Mouse (Mus musculus) right cerebral cortex, postnatal 14 days (tissue): ENCODE data around the gene Fut4.

Experiments used
- DNase-seq: peaks from one replicate; pipeline ENCODE4 v3.0.0; 2022

Gene Fut4

DNA sequence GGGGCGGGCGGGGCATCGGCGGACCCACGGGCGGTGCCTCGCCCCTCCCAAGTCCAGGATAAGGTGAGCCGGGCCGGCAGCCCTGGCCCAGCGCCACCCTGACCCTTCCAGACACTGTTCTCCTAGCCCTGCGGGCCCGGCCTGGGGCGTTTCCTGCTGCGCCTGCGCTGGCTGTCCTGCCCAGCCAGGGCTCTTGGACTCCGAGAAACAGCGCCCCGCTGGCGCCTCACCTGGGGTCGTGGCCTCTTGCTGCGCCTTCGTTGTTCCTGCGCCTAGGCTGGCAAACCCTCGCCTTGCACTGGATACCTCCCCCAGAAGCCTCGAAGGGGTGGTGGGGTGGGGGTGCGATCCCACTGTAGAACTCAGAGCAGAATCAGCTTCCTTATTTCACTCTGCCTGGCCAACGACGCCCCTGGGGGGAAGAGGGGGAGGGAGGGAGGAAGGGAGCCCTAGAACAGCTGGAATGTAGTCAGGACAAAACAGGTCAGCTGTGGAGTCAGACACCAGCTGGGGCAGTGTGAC lies at the start of gene Fut4:
TSS of gene Fut4 (minus strand) at position 393 of the 522 bp plus-strand sequence.
- DNase-seq, result no peak

DNA sequence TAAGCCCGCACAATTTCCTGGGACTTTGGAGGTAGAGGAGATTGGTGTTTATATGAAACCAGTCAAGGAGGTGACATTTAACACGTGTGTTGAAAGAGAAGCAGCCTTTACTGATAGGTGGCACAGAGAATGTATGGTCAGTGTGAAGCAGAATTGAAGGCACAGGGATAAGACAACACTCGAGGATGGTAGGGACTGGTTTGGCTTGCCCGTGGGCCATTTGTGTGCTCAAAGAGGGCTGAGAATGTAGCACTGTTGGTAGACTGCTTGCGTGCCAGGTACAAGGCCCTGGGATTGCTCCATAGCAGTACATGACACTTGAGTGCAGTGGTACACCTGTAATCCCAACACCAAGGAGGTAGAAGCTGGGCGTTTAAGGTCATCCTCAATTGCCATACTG lies 35.2 kb upstream of the Fut4 start:
- DNase-seq, result no peak

DNA sequence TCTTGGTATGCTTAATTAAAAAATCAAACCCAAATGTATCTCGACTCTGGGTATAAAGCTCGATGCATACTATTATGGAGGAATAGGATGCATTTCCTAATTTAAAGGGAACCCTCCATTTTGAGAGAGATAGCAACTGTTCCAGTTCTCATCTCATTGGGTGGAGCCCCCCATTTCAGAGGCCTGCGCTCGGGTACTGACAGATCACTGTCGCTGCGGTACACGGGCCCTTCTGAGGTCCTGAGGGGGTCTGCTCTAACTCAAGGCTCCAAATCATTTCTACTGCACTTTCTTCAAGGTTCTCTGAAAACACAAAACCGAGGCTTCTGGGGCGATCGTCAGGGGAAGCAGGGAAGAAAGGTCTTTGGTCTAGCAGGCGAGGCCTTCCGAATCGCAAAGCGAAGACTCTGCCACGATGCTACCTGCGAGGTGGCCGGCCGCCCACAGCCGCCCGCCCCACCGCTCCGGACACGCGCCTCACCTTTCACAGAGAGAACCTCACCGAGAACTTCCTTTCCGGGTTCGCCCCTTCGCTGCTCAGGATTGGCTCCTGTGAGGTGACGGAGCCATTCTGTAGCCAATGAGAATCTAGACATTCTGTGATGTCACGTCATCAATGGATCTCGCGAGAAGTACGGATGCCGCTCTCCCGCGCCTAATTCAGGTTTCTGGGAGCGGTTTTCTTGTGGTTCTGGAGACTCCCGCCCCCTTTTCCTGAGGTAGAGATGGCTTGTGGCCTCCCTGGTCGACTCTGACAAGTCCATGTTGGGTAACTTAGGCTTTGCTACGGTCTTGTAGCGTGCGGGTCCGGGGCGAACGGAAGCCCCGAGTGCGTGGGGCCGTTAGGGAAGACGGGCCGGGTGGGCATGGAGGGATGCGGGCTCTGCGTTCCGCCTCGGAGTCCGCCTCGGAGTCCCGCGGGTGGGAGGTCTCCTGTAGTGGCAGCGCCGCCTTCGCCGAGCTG lies 32.1 kb upstream of the Fut4 start, which contains the start of the genes Mre11a and Ankrd49:
TSS of gene Mre11a (plus strand) at position 616 of the 964 bp plus-strand sequence.
TSS of gene Ankrd49 (minus strand) at position 818 of the 964 bp plus-strand sequence.
- peak; percentile 85 for DNase-seq

DNA sequence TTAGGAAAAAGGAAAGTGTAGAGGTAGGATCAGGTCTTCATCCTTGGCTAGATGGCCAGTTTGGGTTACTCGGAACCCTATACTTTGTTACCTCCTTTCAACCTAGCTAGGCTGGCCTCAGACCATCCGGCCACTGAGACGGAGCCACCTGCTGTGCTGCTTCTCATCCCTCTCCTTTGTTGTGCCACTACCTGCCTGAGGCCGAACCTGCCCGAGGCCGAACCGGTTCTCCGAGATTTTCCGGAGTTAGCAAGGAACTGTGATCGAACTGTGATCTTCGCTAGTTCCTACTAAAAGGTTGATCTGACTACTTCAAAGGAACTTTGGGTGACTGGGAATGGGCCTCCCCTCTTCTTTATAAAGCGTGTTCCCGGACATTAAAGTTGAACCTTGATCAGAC lies 26.1 kb upstream of the Fut4 start:
- no peak for DNase-seq

DNA sequence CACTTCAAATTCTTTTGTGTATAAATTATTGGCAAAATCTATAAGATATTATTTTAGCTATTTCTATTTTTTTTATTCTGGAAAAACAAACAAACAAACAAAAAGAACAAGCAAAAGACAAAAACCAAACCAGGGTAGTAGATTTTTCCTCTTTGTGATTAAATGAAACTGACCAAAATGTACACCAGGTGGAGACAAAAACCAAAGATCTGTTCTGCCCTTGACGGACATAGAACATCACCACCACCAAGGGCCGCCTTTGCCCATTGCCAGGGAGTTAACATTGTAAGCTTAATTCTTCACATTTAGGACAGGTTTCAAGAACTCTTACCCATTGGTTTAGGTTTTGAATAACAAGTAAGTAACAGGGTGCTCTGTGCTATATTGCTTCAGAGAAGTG lies 21.6 kb upstream of the Fut4 start:
- DNase-seq, result no peak

DNA sequence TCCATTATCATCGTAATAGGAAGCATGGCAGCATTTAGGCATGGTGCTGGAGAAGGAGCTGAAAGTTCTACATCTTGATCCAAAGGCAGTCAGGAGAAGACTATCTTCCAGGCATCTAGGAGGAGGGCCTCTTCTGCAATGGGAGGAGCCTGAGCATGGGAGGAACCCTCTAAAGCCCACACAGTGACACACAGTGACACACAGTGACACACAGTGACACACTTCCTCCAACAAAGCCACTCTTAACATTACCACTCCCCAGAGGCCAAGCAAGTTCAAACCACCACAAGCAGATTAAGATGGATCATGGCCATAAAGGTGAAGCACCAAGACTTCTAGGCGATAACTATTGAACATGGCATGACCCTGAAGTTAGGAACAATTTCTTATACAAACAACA lies 19.9 kb upstream of the Fut4 start:
- no peak for DNase-seq

DNA sequence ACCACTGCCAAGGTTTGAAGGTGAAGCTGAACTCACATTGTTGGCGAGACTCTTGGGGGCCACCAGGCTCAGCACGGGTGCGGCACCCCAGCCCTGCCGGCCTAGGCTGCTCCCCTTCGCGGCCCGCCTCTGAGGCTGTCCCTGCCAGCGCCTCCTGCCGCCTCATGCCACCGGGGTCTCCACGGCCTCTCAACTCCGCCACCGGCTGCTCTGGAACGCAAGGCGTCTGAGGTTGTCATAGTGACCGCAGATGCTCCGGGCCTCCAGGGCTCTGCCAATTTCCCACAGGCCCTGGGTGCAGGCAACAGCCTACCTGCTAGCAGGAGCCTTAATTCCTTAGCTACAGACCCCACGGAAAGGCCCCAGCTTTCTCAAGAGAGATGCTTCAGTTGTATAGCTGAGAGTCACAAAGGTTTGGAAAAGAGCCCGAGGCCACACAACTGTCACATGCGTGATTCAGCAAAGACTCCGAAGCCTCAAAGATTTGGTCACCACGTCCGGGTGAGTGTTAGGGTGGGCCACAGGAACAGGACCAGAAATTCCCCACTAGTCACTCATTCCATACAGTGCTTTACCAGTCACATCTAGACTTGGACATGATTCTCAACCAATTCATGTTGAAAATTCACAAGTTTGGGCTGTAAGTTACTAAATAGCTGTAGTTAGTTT lies 18.7 kb upstream of the Fut4 start, which contains the start of gene 1700012B09Rik:
TSS of gene 1700012B09Rik (minus strand) at position 228 of the 669 bp plus-strand sequence.
- no peak for DNase-seq

DNA sequence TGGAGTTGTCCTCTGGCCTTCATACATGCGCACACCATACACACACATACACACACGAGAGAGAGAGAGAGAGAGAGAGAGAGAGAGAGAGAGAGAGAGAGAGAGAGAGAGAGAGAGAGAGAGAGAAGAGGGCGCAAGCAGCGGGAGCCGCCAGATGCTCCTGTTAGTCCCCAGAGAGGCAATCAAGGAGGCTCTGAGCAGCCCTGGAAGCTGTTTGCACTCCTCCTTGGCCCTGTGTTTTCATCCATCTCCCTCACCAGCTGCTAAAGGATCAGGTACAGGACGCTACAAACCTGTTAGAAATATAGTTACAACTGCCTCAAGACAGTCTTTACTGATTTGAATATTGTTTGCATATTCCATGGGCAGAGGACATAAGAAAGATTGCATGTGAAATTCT lies 17.6 kb upstream of the Fut4 start:
- DNase-seq, result no peak

DNA sequence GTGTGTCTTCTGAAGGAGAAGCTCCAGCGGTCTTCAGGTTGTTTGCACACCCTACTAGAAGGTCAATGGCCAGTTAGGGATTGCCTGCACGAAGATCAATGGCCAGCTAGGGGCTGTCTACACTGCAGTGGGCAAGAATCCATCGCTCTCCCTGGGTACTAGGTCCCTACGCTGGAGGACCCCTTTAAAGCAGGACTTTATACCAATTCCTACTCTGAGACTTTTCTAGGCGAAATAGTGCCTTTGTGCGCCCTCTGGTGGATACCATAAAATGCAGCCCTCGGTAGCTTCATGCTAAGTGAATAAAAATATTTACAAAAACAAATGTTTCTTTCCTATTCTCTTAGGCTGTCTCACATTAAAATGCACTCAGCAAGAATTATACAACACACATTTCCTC lies 12.6 kb upstream of the Fut4 start:
- DNase-seq, result peak; percentile 66

DNA sequence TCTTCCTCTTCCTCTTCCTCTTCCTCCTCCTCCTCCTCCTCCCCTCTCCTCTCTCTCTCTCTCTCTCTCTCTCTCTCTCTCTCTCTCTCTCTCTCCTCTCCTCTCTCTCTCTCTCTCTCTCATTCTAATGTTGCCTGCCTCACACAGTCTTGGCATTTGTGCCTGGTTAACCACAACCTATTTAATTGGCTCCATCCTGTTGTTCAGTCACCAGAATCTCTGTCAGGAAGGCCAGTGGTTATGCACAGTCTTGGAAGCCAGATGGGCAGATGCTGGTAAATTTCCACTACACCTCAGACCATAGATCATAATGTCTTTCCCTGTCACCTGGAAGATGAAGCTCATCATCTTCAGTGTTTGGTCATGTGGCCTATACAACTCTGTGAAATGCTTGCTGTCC lies 7.1 kb upstream of the Fut4 start:
- DNase-seq, result no peak

DNA sequence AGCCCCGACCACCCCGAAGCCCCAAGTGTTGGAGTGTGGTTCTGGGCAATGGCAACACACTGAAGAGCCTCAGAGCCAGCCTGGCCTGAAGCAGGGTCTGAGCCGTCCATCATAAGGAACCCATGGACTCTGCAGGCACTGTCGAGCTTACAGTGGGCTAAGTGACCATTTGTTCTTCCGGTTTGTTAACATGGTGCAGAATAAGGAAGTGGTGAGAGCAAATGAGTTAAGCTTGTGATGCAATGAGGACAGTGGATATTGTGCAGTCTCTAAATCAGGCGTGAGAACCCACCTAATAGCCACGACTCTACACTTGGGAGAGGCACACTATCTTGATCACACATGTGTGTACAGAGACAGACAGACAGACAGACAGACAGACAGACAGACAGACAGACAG lies 6.4 kb upstream of the Fut4 start:
- no peak for DNase-seq

DNA sequence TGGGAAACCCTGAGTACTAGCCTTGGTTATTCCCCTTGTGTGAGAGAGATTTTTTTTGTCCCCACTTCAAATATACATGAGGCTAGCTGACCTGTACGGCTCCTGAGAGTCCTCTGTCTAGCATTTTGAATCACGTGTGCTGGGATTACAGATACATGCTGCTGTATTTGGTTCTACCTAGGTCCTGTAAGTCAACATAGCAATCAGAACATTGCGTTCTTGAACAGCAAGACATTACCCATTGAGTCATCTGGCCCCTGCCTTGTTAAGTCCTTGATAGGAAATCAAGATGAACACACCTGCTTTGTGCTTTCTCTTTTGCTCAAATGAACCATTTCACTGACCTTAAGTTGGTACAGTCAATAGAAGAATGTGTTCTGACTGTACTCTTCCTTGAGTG lies 2.3 kb upstream of the Fut4 start:
- DNase-seq, result no peak

DNA sequence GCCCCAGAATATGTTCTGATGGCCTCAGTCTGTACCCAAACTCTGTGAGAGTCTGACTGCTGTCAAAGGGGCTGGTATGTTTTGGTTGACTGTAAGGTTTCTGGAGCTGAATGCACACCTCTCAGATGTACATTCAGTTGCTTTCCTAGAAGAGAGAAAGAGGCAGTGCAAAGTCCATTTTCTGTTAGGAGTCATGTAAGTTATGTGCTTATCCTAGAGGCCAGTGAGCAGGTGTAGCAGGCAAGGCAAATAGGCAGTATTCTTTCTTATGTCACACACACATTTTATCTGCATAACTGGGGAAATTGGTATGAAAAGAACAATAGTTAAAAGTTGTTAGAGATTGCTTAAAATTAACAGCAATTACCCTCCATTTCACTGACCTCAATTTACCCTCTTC lies 1.8 kb upstream of the Fut4 start:
- no peak for DNase-seq

DNA sequence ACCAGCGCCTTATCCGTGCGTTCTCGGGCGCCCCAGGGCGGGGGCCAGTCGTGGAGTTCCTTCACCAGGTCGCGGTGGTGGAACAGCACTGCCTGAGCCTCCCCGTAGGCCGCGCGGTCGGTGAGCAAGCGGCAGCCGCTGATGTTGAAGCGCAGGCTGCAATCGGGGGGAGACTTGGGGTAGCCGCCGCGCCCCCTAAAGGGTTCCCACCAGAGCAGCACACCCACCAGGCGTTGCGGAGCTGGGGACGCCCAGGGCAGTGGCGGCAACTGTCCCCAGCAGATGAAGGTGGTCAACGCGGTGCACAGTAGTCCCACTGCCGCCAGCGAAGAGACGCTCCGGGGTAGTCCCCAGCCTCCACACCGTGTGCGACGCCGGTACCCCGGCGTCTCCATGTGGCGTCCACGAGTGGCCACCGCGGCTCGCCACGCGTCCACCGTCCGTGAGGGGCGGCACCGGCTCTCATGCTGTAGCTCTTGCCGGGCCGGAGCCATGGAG lies 641 bp downstream of the Fut4 start:
- peak; percentile 15 for DNase-seq

DNA sequence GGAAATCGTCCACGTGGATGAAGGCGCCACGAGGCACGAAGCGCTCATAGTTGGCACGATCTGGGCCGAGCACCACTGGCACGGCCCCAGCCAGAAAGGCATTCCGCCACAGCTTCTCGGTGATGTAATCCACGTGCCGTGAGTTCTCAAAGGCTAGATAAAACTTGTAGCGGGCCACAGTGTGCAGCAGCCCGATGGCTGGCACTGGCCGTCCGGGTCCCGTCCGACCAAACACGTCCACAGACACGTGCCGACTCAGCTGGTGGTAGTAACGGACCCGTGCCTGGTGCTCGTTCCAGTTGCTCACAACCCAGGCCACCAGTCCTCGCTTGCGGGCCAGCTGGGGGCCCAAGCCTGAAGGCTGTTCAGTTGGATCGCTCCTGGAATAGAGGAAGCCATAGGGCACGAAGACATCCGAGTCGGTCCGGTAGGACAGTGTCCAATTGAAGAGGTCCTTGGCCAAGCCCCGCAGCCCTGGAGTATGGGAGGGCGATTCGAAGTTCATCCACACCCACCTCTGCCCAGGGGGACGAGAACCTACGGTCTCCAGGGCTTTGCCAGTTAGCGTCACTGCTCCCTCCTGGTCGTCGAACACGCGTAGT lies 1.2 kb downstream of the Fut4 start:
- DNase-seq, result no peak

DNA sequence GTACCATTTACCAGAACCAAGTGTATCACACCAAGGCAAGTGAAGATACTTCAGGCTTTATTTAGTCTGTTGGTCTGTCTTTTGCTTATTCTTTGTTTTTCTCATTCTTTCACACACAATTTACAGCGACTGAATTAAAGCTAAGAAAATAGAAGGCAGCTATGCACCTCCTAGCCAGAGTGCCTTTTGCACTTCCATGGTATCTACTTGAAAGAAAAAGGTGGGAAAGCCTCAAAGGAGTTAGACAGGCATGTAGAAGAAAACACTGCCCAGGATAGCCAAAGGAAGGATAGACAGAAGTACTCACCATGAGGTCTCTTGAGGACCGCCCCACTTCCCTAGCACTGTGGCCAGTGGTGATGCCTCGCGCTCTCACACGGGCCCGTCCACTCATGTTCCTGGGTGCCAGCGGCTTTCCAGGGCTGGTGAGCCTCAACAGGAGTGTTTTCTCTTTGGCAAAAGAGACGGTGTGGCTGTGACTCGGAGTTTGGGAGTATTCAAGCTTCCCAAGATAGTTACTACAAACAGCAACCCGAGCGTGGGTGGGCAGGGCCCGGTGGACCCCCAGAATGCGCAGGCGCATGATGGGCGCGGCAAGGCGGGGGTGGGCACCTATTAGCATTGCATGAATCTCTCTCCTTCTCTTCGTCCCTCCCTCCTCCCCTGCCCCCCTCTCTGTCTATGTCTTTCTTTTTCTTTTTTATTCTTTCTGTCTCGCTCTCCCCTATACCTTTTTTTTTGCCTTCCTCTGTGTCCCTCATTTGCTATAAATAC lies 11.9 kb downstream of the Fut4 start, which contains the start of gene Piwil4:
TSS of gene Piwil4 (minus strand) at position 583 of the 774 bp plus-strand sequence.
- no peak for DNase-seq

DNA sequence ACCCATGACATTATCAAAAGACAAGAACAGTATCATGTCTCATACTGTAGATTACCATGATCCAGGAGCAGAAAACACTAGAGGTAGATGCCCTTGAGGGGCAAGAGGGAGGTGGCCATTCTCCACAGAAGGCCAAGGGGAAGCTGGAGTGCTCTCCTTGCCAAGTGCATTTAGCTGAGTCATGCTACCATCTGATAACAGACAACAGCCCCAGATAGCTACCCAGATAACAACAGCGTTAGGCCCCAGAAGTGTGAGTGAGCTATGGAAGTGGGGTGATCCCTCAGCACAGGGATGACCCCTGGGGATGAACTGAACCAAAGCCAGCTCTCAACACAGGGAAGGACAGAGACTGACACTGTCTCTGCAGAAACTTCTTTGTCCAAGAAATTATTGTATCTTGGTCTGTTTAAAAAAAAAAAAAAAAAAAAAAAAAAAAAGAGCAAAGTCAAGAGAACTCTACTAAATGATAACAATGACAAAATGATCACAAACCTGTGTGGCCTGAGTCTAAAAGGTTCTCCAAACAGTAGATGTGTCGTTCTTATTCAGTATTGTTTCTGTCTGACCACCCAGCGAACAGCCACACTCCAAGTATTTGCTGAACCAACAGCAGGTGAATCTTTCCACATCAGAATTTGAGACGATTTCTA lies 12.6 kb downstream of the Fut4 start:
- DNase-seq, result no peak

DNA sequence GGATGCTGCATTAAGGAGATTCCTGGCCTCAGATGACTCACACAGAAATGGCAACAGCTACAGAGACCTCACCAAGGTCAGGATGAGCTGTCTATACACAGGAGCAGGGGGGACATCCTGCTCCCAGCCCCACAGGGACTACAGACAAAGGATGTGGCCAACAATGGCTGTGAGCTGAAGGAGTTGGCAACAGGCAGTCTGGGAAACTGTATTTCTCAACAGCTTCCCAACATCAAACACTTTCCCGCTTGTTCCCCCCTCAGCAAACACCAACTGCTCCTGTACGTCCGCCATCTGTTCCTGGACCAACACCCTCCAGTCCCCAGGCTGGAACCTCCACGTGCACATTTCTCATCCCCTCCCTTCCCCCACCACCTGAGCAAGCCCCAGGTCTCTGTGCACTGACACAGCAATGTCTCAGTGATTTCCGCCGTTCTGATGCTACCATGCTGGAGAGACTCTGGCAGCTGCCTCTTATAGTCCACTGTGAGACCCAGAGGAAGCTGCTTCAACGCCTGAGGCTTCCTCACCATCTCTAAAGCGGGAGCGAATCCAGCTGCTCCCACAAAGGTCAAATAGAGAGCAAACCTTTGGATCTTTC lies 21.2 kb downstream of the Fut4 start:
- DNase-seq, result no peak

DNA sequence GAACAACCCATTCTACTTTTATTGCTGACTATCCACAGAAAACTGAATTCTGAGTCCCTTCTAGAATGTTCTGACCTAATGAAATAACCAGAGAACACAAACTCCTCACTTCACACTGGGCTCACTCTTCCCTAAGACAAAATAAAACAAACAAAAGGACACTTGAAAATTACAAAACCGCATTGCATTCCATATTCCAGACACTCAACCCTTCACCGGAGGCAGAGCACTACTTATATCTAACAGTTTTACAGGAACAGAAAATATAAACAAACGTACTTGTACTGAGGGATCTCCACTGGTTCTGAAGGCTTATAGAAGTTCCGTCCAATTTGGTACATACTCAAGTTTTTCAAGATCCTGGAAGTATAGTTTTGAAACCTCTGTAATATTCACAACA lies 23.8 kb downstream of the Fut4 start:
- no peak for DNase-seq

DNA sequence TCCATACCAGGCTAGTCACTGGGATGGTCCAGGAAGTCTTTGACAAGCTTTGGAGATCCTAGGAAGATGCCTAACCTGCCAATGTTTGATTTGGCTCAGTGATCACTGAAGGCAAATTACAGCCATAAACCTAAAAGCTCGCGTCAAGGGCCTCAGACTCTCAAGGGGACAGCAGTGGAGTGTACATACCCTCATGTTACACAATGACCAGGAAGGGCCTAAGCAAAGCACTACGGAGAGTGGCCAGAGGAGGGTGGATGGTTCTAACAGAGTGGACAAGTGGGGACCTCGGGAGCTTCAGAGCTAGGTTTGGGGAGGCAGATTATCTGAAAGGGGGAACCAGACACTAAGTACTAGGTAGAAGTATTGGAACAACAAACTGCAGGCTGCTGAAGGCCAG lies 25.6 kb downstream of the Fut4 start:
- DNase-seq, result no peak

DNA sequence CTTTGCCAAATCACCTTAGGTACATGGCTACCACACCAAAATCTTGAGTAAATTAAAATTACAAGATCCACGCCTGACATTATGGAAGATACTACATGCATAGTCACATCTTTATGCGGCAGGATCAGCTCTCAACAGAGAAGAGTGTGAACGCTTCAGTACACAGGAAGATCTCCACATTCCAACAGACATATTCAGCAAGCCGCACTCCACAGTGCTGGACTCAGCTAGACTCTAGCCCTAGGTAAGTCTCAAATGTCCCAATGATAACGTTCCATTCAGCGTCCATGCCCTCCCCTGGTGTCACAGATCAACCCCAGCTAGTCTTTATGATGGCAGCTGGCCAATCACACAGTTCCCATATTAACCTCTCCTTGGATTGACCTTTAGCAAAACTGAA lies 26.2 kb downstream of the Fut4 start:
- no peak for DNase-seq
